Mouse (Mus musculus): ENCODE data around the gene Lrrc40. TPM values are rescaled to one million over a fixed set of nuclear protein-coding genes. Genes with fewer than 3 reads are reported as not detected.

The Lrrc40 gene
- 40.0 and 42.5 TPM in 2 replicates for polyA plus RNA-seq (2015; fragmentation: Nextera tagmentation; extraction: Ambion mirVana)

GRCm38 (mm10) chr3:158036329-158036988 is at the start of gene Lrrc40, which contains the start of gene Srsf11:
TSS of gene Lrrc40 (plus strand) at chr3:158036662.
TSS of gene Srsf11 (minus strand) at chr3:158036639.
- ATAC-seq (ENCODE audit: insufficient number of reproducible peaks, low FRiP score, low TSS enrichment, low read depth), result peak; percentile 97
- Histone ChIP-seq H3K4me3 (replicated peaks) (peak within 1 kb of the TSS; percentile 82), H3K4me1 (peaks cover 24% of the 10 kb centered on the region), H3K27ac (replicated peaks) (peak within 1 kb of the TSS; percentile 88), H3K4me2 (replicated peaks) (peak within 1 kb of the TSS; percentile 62), H3K9me3 (replicated peaks) (no peaks in the 10 kb centered on the region), H3K36me3 (no peaks in the 10 kb centered on the region), H3K27me3 (no peaks in the 10 kb centered on the region), H3K9ac (peak within 1 kb of the TSS; percentile 95)
- WGBS, result under 1% methylated on average over 55 of the region's 55 CpGs

DNA sequence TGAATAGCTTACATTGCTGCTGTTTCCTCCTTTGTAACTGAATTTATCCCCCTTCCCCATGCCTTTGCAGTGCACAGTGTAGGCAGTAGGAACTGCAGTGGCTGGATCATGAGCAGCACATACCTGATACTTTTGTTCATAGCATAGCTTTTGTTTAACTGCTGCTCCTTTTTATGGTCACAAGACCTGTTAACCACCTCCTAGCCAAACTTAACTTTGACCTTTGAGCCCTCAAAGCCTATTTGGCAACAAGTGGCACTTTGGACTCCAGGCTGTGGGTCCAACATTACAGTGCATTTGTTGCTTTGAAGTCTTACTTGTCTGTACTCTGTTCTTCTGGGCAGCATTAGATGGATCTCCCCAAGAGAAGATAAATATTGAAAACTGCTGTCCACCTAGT is 43.1 kb upstream of the Lrrc40 start:
- ATAC-seq (ENCODE audit: insufficient number of reproducible peaks, low FRiP score, low TSS enrichment, low read depth), result no peak
- H3K4me3 ChIP-seq (replicated peaks), result no peak overlapping the region
- H3K27me3 ChIP-seq, result no peaks in the 10 kb centered on the region
- H3K36me3 ChIP-seq, result peaks cover 26% of the 10 kb centered on the region; the same call in 1 of the 2 replicates
- H3K4me1 ChIP-seq, result no peaks in the 10 kb centered on the region
- no peak overlapping the region for H3K4me2 ChIP-seq (replicated peaks)
- H3K27ac ChIP-seq (replicated peaks), result no peak overlapping the region
- H3K9ac ChIP-seq, result no peak overlapping the region
- no peaks in the 10 kb centered on the region for H3K9me3 ChIP-seq (replicated peaks)

- Histone ChIP-seq H3K27ac (replicated peaks) (no peak overlapping the region), H3K36me3 (0 out of 2 replicates have a peak, but pooled peaks cover 12% of the 10 kb centered on the region), H3K4me2 (replicated peaks) (no peak overlapping the region), H3K9ac (no peak overlapping the region), H3K4me1 (no peaks in the 10 kb centered on the region), H3K9me3 (replicated peaks) (no peaks in the 10 kb centered on the region), H3K4me3 (replicated peaks) (no peak overlapping the region), H3K27me3 (no peaks in the 10 kb centered on the region)
- no peak for ATAC-seq (ENCODE audit: insufficient number of reproducible peaks, low FRiP score, low TSS enrichment, low read depth)
- WGBS, result 84% methylated on average over 2 of the region's 2 CpGs
These were observed 40.7 kb upstream of the Lrrc40 start for GRCm38 (mm10) chr3:157995726-157996125.

DNA sequence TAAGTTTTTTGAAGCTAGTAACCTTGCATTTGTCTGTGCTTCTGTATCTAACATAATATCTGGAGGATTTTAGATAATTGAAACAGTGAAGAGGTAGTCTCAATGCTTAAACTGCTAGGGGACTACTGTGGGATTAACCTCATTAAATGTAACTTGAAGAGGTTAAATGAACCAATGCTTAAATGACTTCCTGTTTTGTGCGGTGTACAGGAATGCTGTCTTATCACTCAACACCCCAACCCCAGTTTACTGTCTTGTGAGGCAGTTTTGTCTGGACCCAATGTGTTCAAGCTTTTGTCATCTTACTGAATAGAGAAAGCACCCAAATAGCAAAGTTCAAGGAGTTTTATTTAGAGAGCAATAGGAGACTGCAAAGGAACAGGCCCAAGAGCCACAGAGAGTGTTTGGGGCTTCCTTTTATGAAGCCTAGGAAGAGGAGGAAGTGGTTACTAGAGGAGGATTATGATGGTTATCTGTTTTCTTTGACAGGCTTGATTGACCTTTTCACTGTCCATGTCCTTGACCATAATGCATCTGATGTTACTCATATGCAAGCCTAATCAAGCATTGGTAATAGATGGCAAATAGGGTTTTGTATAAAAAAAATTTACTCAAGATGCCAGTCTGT is 37.6 kb upstream of the Lrrc40 start:
- WGBS, result 48% methylated on average over 1 of the region's 1 CpGs
- H3K36me3 ChIP-seq, result peaks cover 26% of the 10 kb centered on the region; the same call in 1 of the 2 replicates
- H3K4me3 ChIP-seq (replicated peaks), result no peak overlapping the region
- no peak overlapping the region for H3K9ac ChIP-seq
- no peaks in the 10 kb centered on the region for H3K9me3 ChIP-seq (replicated peaks)
- no peaks in the 10 kb centered on the region for H3K4me1 ChIP-seq
- H3K27ac ChIP-seq (replicated peaks), result no peak overlapping the region
- ATAC-seq (ENCODE audit: insufficient number of reproducible peaks, low FRiP score, low TSS enrichment, low read depth), result no peak
- no peak overlapping the region for H3K4me2 ChIP-seq (replicated peaks)
- H3K27me3 ChIP-seq, result no peaks in the 10 kb centered on the region

DNA sequence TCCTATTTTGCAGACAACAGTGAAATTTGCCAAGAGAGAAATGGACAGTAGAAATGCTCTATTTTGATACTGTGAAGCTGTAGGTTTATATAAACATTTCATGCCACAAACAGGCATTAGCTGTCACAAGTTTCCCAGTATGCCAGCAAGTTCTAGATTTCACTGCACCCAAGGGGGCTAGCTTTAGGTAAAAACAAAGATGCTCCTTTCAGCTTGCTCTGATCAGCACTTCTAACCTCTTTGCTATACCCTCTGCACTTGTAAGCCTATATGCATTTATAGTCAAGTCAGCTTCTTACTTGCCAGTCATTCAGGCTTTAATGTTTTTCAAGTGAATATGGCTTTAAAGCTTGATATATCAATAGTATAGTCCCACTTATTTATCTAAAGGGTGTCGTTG is 27.8 kb upstream of the Lrrc40 start:
- peaks cover 42% of the 10 kb centered on the region for H3K36me3 ChIP-seq
- no peaks in the 10 kb centered on the region for H3K4me1 ChIP-seq
- H3K27ac ChIP-seq (replicated peaks), result no peak overlapping the region
- WGBS, result 80% methylated on average over 1 of the region's 1 CpGs
- no peak for ATAC-seq (ENCODE audit: insufficient number of reproducible peaks, low FRiP score, low TSS enrichment, low read depth)
- H3K4me2 ChIP-seq (replicated peaks), result no peak overlapping the region
- H3K9ac ChIP-seq, result no peak overlapping the region
- no peak overlapping the region for H3K4me3 ChIP-seq (replicated peaks)
- H3K27me3 ChIP-seq, result no peaks in the 10 kb centered on the region
- no peaks in the 10 kb centered on the region for H3K9me3 ChIP-seq (replicated peaks)

DNA sequence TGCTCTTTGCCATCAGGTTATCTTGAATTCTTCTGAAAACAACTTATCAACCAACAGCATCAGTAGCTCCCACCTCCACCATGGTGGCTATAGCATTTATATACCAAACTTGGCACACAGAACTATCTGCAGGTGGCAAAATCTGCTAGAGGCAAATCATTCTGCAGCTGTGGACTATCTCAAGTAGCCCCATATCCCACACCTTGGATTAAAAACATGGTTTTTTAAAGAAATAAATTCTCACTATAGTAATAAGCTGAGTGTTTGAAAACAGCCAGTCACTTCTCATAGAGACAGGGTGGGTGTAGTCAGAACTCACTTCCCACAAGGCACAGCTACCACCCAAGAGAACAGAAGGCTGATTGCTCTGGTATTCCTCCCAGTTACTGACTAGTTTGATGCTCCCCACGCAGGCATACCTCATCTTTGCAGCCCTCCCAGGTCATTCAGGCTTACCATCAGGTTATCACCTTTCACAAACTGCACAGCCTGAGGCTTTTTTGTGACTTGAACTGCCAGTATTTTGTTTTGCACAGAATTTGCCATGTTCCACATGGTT is 26.6 kb upstream of the Lrrc40 start:
- H3K4me1 ChIP-seq, result no peaks in the 10 kb centered on the region
- 31% methylated on average over 1 of the region's 1 CpGs for WGBS
- H3K4me2 ChIP-seq (replicated peaks), result no peak overlapping the region
- H3K27ac ChIP-seq (replicated peaks), result no peak overlapping the region
- no peak; the same call in 1 of the 2 replicates for ATAC-seq (ENCODE audit: insufficient number of reproducible peaks, low FRiP score, low TSS enrichment, low read depth)
- H3K4me3 ChIP-seq (replicated peaks), result no peak overlapping the region
- H3K9me3 ChIP-seq (replicated peaks), result no peaks in the 10 kb centered on the region
- H3K36me3 ChIP-seq, result peaks cover 45% of the 10 kb centered on the region
- no peaks in the 10 kb centered on the region for H3K27me3 ChIP-seq
- H3K9ac ChIP-seq, result no peak overlapping the region

DNA sequence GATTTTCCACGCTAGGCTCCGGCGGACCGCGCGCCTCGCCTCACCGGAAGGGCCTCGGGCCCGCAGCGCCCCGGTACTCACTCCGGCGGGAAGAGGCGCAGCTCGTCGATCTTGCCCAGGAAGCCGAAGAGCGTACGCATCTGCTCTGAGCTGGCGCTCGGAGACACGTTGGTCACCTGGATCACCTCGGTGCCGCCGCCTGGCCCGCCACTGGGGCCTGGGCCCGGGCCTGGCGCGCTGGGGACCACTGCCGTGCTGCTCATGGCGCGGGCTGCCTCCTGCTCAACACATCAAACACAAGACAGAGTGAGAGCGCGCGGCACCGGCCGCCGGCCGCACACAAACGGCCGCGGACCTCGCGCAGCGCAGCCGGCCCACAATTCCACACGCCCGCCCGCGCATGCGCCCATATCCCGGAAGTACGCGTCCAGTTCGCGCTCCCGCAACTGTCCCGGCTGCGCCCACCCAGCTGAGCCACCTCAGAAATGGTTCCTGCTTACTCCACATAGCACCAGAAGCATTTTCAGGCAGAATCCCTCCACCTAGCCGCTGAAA is 5.0 kb upstream of the Lrrc40 start:
- peak overlapping the region; percentile 94 for H3K9ac ChIP-seq
- under 1% methylated on average over 61 of the region's 61 CpGs for WGBS
- peak overlapping the region; percentile 96 for H3K27ac ChIP-seq (replicated peaks)
- H3K4me1 ChIP-seq, result peaks cover 17% of the 10 kb centered on the region
- peak overlapping the region; percentile 59 for H3K4me2 ChIP-seq (replicated peaks)
- H3K4me3 ChIP-seq (replicated peaks), result peak overlapping the region; percentile 98
- H3K36me3 ChIP-seq, result peaks cover 9% of the 10 kb centered on the region; the same call in 1 of the 2 replicates
- ATAC-seq (ENCODE audit: insufficient number of reproducible peaks, low FRiP score, low TSS enrichment, low read depth), result peak; percentile 90
- no peaks in the 10 kb centered on the region for H3K9me3 ChIP-seq (replicated peaks)
- H3K27me3 ChIP-seq, result no peaks in the 10 kb centered on the region

GRCm38 (mm10) chr3:158032106-158032505 is 4.4 kb upstream of the Lrrc40 start:
- whole genome bisulfite sequencing, result 6% methylated on average over 4 of the region's 4 CpGs
- H3K27me3 ChIP-seq, result no peaks in the 10 kb centered on the region
- H3K4me2 ChIP-seq (replicated peaks), result peak overlapping the region; percentile 59
- H3K4me1 ChIP-seq, result peaks cover 17% of the 10 kb centered on the region
- H3K4me3 ChIP-seq (replicated peaks), result peak overlapping the region; percentile 98
- peaks cover 4% of the 10 kb centered on the region; the same call in 1 of the 2 replicates for H3K36me3 ChIP-seq
- no peaks in the 10 kb centered on the region for H3K9me3 ChIP-seq (replicated peaks)
- H3K27ac ChIP-seq (replicated peaks), result peak overlapping the region; percentile 96
- no peak for ATAC-seq (ENCODE audit: insufficient number of reproducible peaks, low FRiP score, low TSS enrichment, low read depth)
- H3K9ac ChIP-seq, result peak overlapping the region; percentile 94

DNA sequence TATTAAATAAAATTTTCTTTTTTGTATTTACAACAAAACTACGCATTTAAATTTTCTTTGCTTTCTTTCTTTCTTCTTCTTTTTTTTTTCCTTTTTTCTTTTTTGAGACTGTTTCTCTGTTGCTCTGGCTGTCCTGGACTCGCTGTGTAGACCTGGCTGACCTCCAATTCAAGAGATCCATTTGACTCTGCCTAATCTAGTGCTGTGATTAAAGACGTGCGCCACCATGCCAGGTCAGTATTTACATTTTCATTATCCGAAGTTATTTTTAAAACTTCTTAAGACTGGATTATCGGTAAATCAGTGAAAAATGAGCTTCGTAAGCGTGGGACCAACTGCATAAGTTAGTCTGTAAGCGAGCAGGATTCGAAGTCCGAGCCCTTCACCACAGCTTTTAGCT is 596 bp upstream of the Lrrc40 start:
- ATAC-seq (ENCODE audit: insufficient number of reproducible peaks, low FRiP score, low TSS enrichment, low read depth), result no peak
- no peaks in the 10 kb centered on the region for H3K27me3 ChIP-seq
- peaks cover 24% of the 10 kb centered on the region for H3K4me1 ChIP-seq
- H3K9ac ChIP-seq, result peak overlapping the region; percentile 95
- no peaks in the 10 kb centered on the region for H3K9me3 ChIP-seq (replicated peaks)
- H3K4me3 ChIP-seq (replicated peaks), result peak overlapping the region; percentile 82
- H3K4me2 ChIP-seq (replicated peaks), result peak overlapping the region; percentile 62
- H3K36me3 ChIP-seq, result no peaks in the 10 kb centered on the region
- H3K27ac ChIP-seq (replicated peaks), result peak overlapping the region; percentile 88
- 2% methylated on average over 11 of the region's 11 CpGs for WGBS

GRCm38 (mm10) chr3:158038106-158038505 is 1.6 kb downstream of the Lrrc40 start:
- ATAC-seq (ENCODE audit: insufficient number of reproducible peaks, low FRiP score, low TSS enrichment, low read depth), result no peak
- Histone ChIP-seq H3K4me2 (replicated peaks) (no peak overlapping the region), H3K4me3 (replicated peaks) (no peak overlapping the region), H3K4me1 (peaks cover 19% of the 10 kb centered on the region), H3K27ac (replicated peaks) (no peak overlapping the region), H3K27me3 (no peaks in the 10 kb centered on the region), H3K9me3 (replicated peaks) (no peaks in the 10 kb centered on the region), H3K36me3 (no peaks in the 10 kb centered on the region), H3K9ac (no peak overlapping the region)
- WGBS, result 86% methylated on average over 3 of the region's 3 CpGs

GRCm38 (mm10) chr3:158040755-158041154 is 4.3 kb downstream of the Lrrc40 start:
- Histone ChIP-seq H3K36me3 (no peaks in the 10 kb centered on the region), H3K9me3 (replicated peaks) (no peaks in the 10 kb centered on the region), H3K4me1 (0 out of 2 replicates have a peak, but pooled peaks cover 7% of the 10 kb centered on the region), H3K27ac (replicated peaks) (no peak overlapping the region), H3K4me2 (replicated peaks) (no peak overlapping the region), H3K9ac (no peak overlapping the region), H3K4me3 (replicated peaks) (no peak overlapping the region), H3K27me3 (no peaks in the 10 kb centered on the region)
- 83% methylated on average over 2 of the region's 2 CpGs for WGBS
- ATAC-seq (ENCODE audit: insufficient number of reproducible peaks, low FRiP score, low TSS enrichment, low read depth), result no peak

Data from embryonic facial prominence, embryonic 15.5 days (tissue).